Mouse (Mus musculus) lung, embryonic 16.5 days (tissue): ENCODE data around the gene Prpf40a. TPM values are rescaled to one million over a fixed set of nuclear protein-coding genes. Genes with fewer than 3 reads are reported as not detected.

Experiments
- ATAC-seq: fragments of 200-750 bp; cut with Nextera tagmentation; 2 replicates; pipeline ENCODE4 v1.8.0; 2017; ENCODE audit warnings: low read depth, mild to moderate bottlenecking, moderate library complexity
- H3K27ac ChIP-seq: fragments of 300-500 bp; sonication (generic); 2 replicates; pipeline ENCODE4 v1.5.1; 2014; ENCODE audit warnings: mild to moderate bottlenecking, control low read depth, low read length
- H3K27me3 ChIP-seq: fragments of 300-500 bp; sonication (generic); 2 replicates; pipeline ENCODE4 v1.6.1; 2014; ENCODE audit warnings: low read depth, low read length, mixed read lengths; ENCODE audit not compliant: control insufficient read depth, insufficient read depth
- H3K36me3 ChIP-seq: fragments of 300-500 bp; sonication (generic); 2 replicates; pipeline ENCODE4 v1.6.1; 2014; ENCODE audit warnings: low read length; ENCODE audit not compliant: control insufficient read depth, insufficient read depth
- H3K4me1 ChIP-seq: fragments of 300-500 bp; sonication (generic); replicated peaks from 2 replicates; pipeline ENCODE4 v1.6.1; 2014; ENCODE audit warnings: low read length, mixed read lengths; ENCODE audit not compliant: control insufficient read depth, insufficient read depth
- H3K4me2 ChIP-seq: fragments of 300-500 bp; sonication (generic); 2 replicates; pipeline ENCODE4 v1.6.1; 2014; ENCODE audit warnings: low read depth, low read length, control low read depth
- H3K4me3 ChIP-seq: fragments of 300-500 bp; sonication (generic); 2 replicates; pipeline ENCODE4 v1.5.1; 2014; ENCODE audit warnings: mild to moderate bottlenecking, low read length, control low read depth
- H3K9ac ChIP-seq: fragments of 300-500 bp; sonication (generic); 2 replicates; pipeline ENCODE4 v1.6.1; 2014; ENCODE audit warnings: low read length, control low read depth
- H3K9me3 ChIP-seq: fragments of 300-500 bp; sonication (generic); 2 replicates; pipeline ENCODE4 v1.6.1; 2016; ENCODE audit warnings: low read length; ENCODE audit not compliant: control insufficient read depth
- WGBS: fragments of 180-500 bp; shearing (Covaris S2); extraction: QIAGEN DNeasy Blood & Tissue Kit; methylation state at CpG from one replicate; pipeline ENCODE4 v1.1.7; 2014; 5-methylcytosine and 5-hydroxymethylcytosine counted together
- polyA plus RNA-seq: library from polyadenylated mRNA; unstranded; fragments of >200 nt; fragmentation: Nextera tagmentation; extraction: Ambion mirVana; gene quantifications from 2 replicates; pipeline ENCODE4 v1.2.1, GENCODE M21; 2015

Gene Prpf40a
- polyA plus RNA-seq, 1 experiment from 2014 or later, result 141 TPM

- H3K4me3 ChIP-seq, result no peak overlapping the region
- no peak for ATAC-seq
Measured at GRCm38 (mm10) chr2:53095489-53095888, 95.6 kb downstream of the Prpf40a start.

GRCm38 (mm10) chr2:53095031-53095430, 96.1 kb downstream of the Prpf40a start:
- no peak overlapping the region for H3K9ac ChIP-seq
- ATAC-seq, result no peak
- no peaks in the 10 kb centered on the region for H3K27me3 ChIP-seq
- no peak overlapping the region for H3K27ac ChIP-seq
- no peaks in the 10 kb centered on the region for H3K36me3 ChIP-seq
- H3K4me1 ChIP-seq, result no peaks in the 10 kb centered on the region
- H3K4me3 ChIP-seq, result no peak overlapping the region
- H3K4me2 ChIP-seq, result no peak overlapping the region
- H3K9me3 ChIP-seq, result no peaks in the 10 kb centered on the region
- 86% methylated on average over 9 of the region's 9 CpGs for WGBS

More at GRCm38 (mm10) chr2:53095489-53095888, 95.6 kb downstream of the Prpf40a start:
- H3K36me3 ChIP-seq, result no peaks in the 10 kb centered on the region
- H3K27me3 ChIP-seq, result no peaks in the 10 kb centered on the region
- no peak overlapping the region for H3K4me2 ChIP-seq
- no peaks in the 10 kb centered on the region for H3K9me3 ChIP-seq
- no peaks in the 10 kb centered on the region for H3K4me1 ChIP-seq
- no peak overlapping the region for H3K9ac ChIP-seq
- no peak overlapping the region for H3K27ac ChIP-seq
- WGBS, result 79% methylated on average over 3 of the region's 3 CpGs

GRCm38 (mm10) chr2:53088744-53089143, 102.3 kb downstream of the Prpf40a start:
- Histone ChIP-seq H3K9me3 (no peaks in the 10 kb centered on the region), H3K27me3 (no peaks in the 10 kb centered on the region), H3K27ac (no peak overlapping the region), H3K9ac (no peak overlapping the region), H3K4me1 (no peaks in the 10 kb centered on the region), H3K4me3 (no peak overlapping the region), H3K4me2 (no peak overlapping the region), H3K36me3 (no peaks in the 10 kb centered on the region)
- WGBS, result 74% methylated on average over 3 of the region's 3 CpGs
- no peak for ATAC-seq

GRCm38 (mm10) chr2:53085617-53086202, 105.4 kb downstream of the Prpf40a start:
- H3K4me3 ChIP-seq, result no peak overlapping the region
- H3K27ac ChIP-seq, result no peak overlapping the region
- no peak overlapping the region for H3K9ac ChIP-seq
- no peak overlapping the region for H3K4me2 ChIP-seq
- no peaks in the 10 kb centered on the region for H3K36me3 ChIP-seq
- WGBS, result 42% methylated on average over 9 of the region's 9 CpGs
- no peaks in the 10 kb centered on the region for H3K4me1 ChIP-seq
- ATAC-seq, result no peak
- no peaks in the 10 kb centered on the region for H3K27me3 ChIP-seq
- H3K9me3 ChIP-seq, result no peaks in the 10 kb centered on the region

Other genes with a start within 250 kb of the Prpf40a start
- 48.2 and 57.4 TPM in 2 replicates for gene Arl6ip6, start 442 bp upstream of the Prpf40a start, polyA plus RNA-seq